Mouse (Mus musculus) spleen, adult 12 weeks (tissue): ENCODE data around the gene Pde2a.

Source experiments
- DNase-seq: peaks from one replicate; pipeline ENCODE4 v3.0.0; 2022; ENCODE audit warnings: low spot score

Pde2a gene

GRCm38 (mm10) chr7:101472598-101473558 lies 51.4 kb downstream of the Pde2a start:
- no peak for DNase-seq

- no peak for DNase-seq
Observed at GRCm38 (mm10) chr7:101474399-101474811, 52.9 kb downstream of the Pde2a start.

- no peak for DNase-seq
Observed at GRCm38 (mm10) chr7:101476028-101476427, 54.5 kb downstream of the Pde2a start.

- no peak for DNase-seq
Observed at GRCm38 (mm10) chr7:101476493-101476892, 55.0 kb downstream of the Pde2a start.

- DNase-seq = no peak
Observed at GRCm38 (mm10) chr7:101477200-101477599, 55.7 kb downstream of the Pde2a start.

GRCm38 (mm10) chr7:101478099-101478498 lies 56.6 kb downstream of the Pde2a start:
- DNase-seq = no peak

- no peak for DNase-seq
Observed at GRCm38 (mm10) chr7:101479841-101480240, 58.4 kb downstream of the Pde2a start.

- no peak for DNase-seq
Observed at GRCm38 (mm10) chr7:101480671-101481070, 59.2 kb downstream of the Pde2a start.

- no peak for DNase-seq
Observed at GRCm38 (mm10) chr7:101481872-101482498, 60.5 kb downstream of the Pde2a start.

- no peak for DNase-seq
Observed at GRCm38 (mm10) chr7:101482499-101483081, 61.1 kb downstream of the Pde2a start.

GRCm38 (mm10) chr7:101483498-101484115 lies 62.1 kb downstream of the Pde2a start:
- DNase-seq = no peak

GRCm38 (mm10) chr7:101487102-101487501 lies 65.6 kb downstream of the Pde2a start:
- DNase-seq = no peak

- no peak for DNase-seq
Observed at GRCm38 (mm10) chr7:101490952-101491351, 69.5 kb downstream of the Pde2a start.

- no peak for DNase-seq
Observed at GRCm38 (mm10) chr7:101498385-101498784, 76.9 kb downstream of the Pde2a start.

GRCm38 (mm10) chr7:101499251-101499650 lies 77.8 kb downstream of the Pde2a start:
- no peak for DNase-seq

GRCm38 (mm10) chr7:101499701-101500100 lies 78.2 kb downstream of the Pde2a start:
- DNase-seq = no peak

- DNase-seq = no peak
Observed at GRCm38 (mm10) chr7:101501236-101501635, 79.7 kb downstream of the Pde2a start.

GRCm38 (mm10) chr7:101501675-101502074 lies 80.2 kb downstream of the Pde2a start:
- DNase-seq = no peak

GRCm38 (mm10) chr7:101503351-101503750 lies 81.9 kb downstream of the Pde2a start:
- peak; percentile 25 for DNase-seq

- DNase-seq = no peak
Observed at GRCm38 (mm10) chr7:101503803-101504202, 82.3 kb downstream of the Pde2a start.

GRCm38 (mm10) chr7:101504507-101504906 lies 83.0 kb downstream of the Pde2a start:
- no peak for DNase-seq

- DNase-seq = no peak
Observed at GRCm38 (mm10) chr7:101509212-101509611, 87.7 kb downstream of the Pde2a start.
